Comparison of ENCODE assay signal across 14 mouse cellular contexts in the genomic region with DNA sequence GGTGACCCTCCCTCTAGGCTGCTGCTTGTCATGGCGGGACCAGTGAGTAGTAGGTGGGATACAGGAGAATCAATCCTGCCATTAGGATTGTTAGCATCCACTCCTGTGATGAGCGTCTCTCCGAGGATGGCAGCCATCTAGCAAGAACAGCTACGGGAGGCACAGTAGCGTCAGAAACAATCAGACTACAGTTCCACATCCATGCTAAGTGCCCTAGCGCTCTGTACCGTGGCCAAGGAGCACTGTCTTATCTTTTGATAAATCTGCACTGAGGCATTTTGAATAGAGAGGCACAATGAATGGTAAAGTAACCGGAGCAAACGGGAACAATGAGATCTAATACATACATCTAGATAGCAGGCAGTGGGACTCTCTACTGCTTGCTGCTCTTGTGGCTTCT. TPM values are rescaled to one million over a fixed set of nuclear protein-coding genes. Genes with fewer than 3 reads are reported as not detected.
DNase-seq lines count a peak whose midpoint lies in the region; ATAC-seq and TF ChIP-seq lines count a peak whose summit lies in the region.
"Had no signal": no experiment of that assay in that cellular context is flagged by ENCODE, and none has a peak within 500 bp of the region (broad histone marks: within the 10 kb centered on the region; RNA-seq: fewer than 3 reads in every experiment).

No protein-coding gene starts in this region.

- H3K4me2 ChIP-seq in forebrain, embryonic 16.5 days (ENCODE audit: low read length), result 0 out of 2 replicates have a peak overlapping the region, but pooled peaks have one; percentile 18
- H3K4me2 ChIP-seq in hindbrain, postnatal 0 days (ENCODE audit: low read depth, low read length), result no peak overlapping the region
- peak overlapping the region; percentile 2; the same call in 1 of the 2 replicates for H3K4me2 ChIP-seq in neural tube, embryonic 15.5 days
- H3K4me2 ChIP-seq: embryonic facial prominence, embryonic 12.5 days had no signal

- H3K27me3 ChIP-seq in megakaryocyte, embryonic 14.5 days (replicated peaks), result no peaks in the 10 kb centered on the region
- H3K27me3 ChIP-seq in forebrain, embryonic 16.5 days (replicated peaks; ENCODE audit: control insufficient read depth, insufficient read depth, low read length), result no peaks in the 10 kb centered on the region
- no peaks in the 10 kb centered on the region for H3K27me3 ChIP-seq in hindbrain, postnatal 0 days (ENCODE audit: insufficient read depth, low read length)
- no peaks in the 10 kb centered on the region for H3K27me3 ChIP-seq in neural tube, embryonic 15.5 days (replicated peaks)
- H3K27me3 ChIP-seq: embryonic facial prominence, embryonic 12.5 days; Patski had no signal

- H3K9ac ChIP-seq in forebrain, embryonic 16.5 days (replicated peaks; ENCODE audit: low read depth, low read length), result 0 out of 2 replicates have a peak overlapping the region, but pooled peaks have one; percentile 26
- no peak overlapping the region; the same call in 1 of the 2 replicates for H3K9ac ChIP-seq in hindbrain, postnatal 0 days (replicated peaks; ENCODE audit: low read length)
- H3K9ac ChIP-seq in neural tube, embryonic 15.5 days (replicated peaks), result no peak overlapping the region
- H3K9ac ChIP-seq: embryonic facial prominence, embryonic 12.5 days had no signal

- peak overlapping the region; percentile 2 for H3K4me3 ChIP-seq in megakaryocyte, embryonic 14.5 days (replicated peaks)
- no peak overlapping the region for H3K4me3 ChIP-seq in forebrain, embryonic 16.5 days (replicated peaks; ENCODE audit: low read length)
- H3K4me3 ChIP-seq in hindbrain, postnatal 0 days (ENCODE audit: low read length), result no peak overlapping the region
- H3K4me3 ChIP-seq in neural tube, embryonic 15.5 days (replicated peaks), result no peak overlapping the region
- H3K4me3 ChIP-seq: embryonic facial prominence, embryonic 12.5 days had no signal

- H3K36me3 ChIP-seq in megakaryocyte, embryonic 14.5 days (replicated peaks; ENCODE audit: low read length), result peaks cover 62% of the 10 kb centered on the region
- no peaks in the 10 kb centered on the region for H3K36me3 ChIP-seq in forebrain, embryonic 16.5 days (ENCODE audit: control insufficient read depth, insufficient read depth)
- no peaks in the 10 kb centered on the region for H3K36me3 ChIP-seq in hindbrain, postnatal 0 days (ENCODE audit: insufficient read depth, low read length)
- no peaks in the 10 kb centered on the region for H3K36me3 ChIP-seq in neural tube, embryonic 15.5 days
- H3K36me3 ChIP-seq: embryonic facial prominence, embryonic 12.5 days had no signal

- DNase-seq in hindbrain, postnatal 0 days (ENCODE audit: low spot score), result no peak
- DNase-seq in adrenal gland, adult 8-10 months, result no peak
- DNase-seq in kidney, adult 18-20 months, result no peak
- DNase-seq: gastrocnemius, postnatal 14 days; kidney, postnatal 10 days; layer of hippocampus, adult 9-11 months; right cerebral cortex, postnatal 4 days had no signal

- ATAC-seq in megakaryocyte, adult 5-6 weeks (ENCODE audit: poor library complexity, severe bottlenecking), result no peak
- peak; percentile 30 for ATAC-seq in forebrain, embryonic 16.5 days
- 0 out of 2 replicates have a peak, but pooled peaks have one; percentile 10 for ATAC-seq in hindbrain, postnatal 0 days
- no peak for ATAC-seq in neural tube, embryonic 15.5 days (ENCODE audit: low FRiP score)
- ATAC-seq: Patski had no signal

- TF ChIP-seq CTCF in hindbrain, postnatal 0 days (IDR thresholded peaks at IDR 0.05; ENCODE audit: low read depth), result no peak

- WGBS in forebrain, embryonic 16.5 days, result 39% methylated on average over 9 of the region's 9 CpGs
- 40% methylated on average over 9 of the region's 9 CpGs for WGBS in hindbrain, postnatal 0 days
- WGBS in neural tube, embryonic 15.5 days, result 35% methylated on average over 9 of the region's 9 CpGs

- H3K27ac ChIP-seq in forebrain, embryonic 16.5 days (ENCODE audit: low read length), result peak overlapping the region; percentile 46
- H3K27ac ChIP-seq in hindbrain, postnatal 0 days, result peak overlapping the region; percentile 48
- H3K27ac ChIP-seq in neural tube, embryonic 15.5 days (replicated peaks), result peak overlapping the region; percentile 48; the same call in 1 of the 2 replicates
- H3K27ac ChIP-seq: embryonic facial prominence, embryonic 12.5 days; macrophage had no signal

- no peaks in the 10 kb centered on the region for H3K9me3 ChIP-seq in megakaryocyte, embryonic 14.5 days
- H3K9me3 ChIP-seq in forebrain, embryonic 16.5 days (ENCODE audit: control insufficient read depth, low read length), result no peaks in the 10 kb centered on the region
- no peaks in the 10 kb centered on the region for H3K9me3 ChIP-seq in hindbrain, postnatal 0 days (ENCODE audit: low read length)
- no peaks in the 10 kb centered on the region for H3K9me3 ChIP-seq in neural tube, embryonic 15.5 days (replicated peaks)
- H3K9me3 ChIP-seq: embryonic facial prominence, embryonic 12.5 days had no signal

- peaks cover 98% of the 10 kb centered on the region for H3K4me1 ChIP-seq in megakaryocyte, embryonic 14.5 days
- H3K4me1 ChIP-seq in forebrain, embryonic 16.5 days (replicated peaks; ENCODE audit: control insufficient read depth, insufficient read depth, low read length), result peaks cover 15% of the 10 kb centered on the region
- H3K4me1 ChIP-seq in hindbrain, postnatal 0 days (ENCODE audit: insufficient read depth, low read length), result peaks cover 14% of the 10 kb centered on the region
- H3K4me1 ChIP-seq in neural tube, embryonic 15.5 days, result peaks cover 44% of the 10 kb centered on the region

RNA-seq across cellular contexts. Expression of gene Mical3, which starts 32.7 kb away (rescaled TPM):
- polyA plus RNA-seq in megakaryocyte, embryonic 14.5 days (2012; ENCODE audit: insufficient read depth, low replicate concordance), result 17.8 and 21.9 TPM in 2 replicates
- total RNA-seq in megakaryocyte, adult 5-6 weeks (2015), result 4.3 and 7.7 TPM in 2 replicates
- total RNA-seq in megakaryocyte, adult 5-6 weeks (2017), result 2.4 TPM in 2 replicates
- 27.1 and 35.5 TPM in 2 replicates for polyA plus RNA-seq in forebrain, embryonic 16.5 days (2015; fragmentation: Nextera tagmentation; extraction: Ambion mirVana)
- total RNA-seq in hindbrain, postnatal 0 days (2014; rRNA removed), result 60.2 and 66.9 TPM in 2 replicates
- polyA plus RNA-seq in hindbrain, postnatal 0 days (2015; fragmentation: Nextera tagmentation; extraction: Ambion mirVana), result 19.3 and 19.8 TPM in 2 replicates
- polyA plus RNA-seq in neural tube, embryonic 15.5 days (2015; fragmentation: Nextera tagmentation; extraction: Ambion mirVana), result 30.3 and 35.2 TPM in 2 replicates
- 10 to 100 TPM; 41.6 to 78.2 (median 55.4) TPM for total RNA-seq in adrenal gland, adult 8-10 months (2022)

Comparison
In these comparisons a context has a peak if more than half of its experiments do, and no peak if none do; other contexts are left out.
1. ATAC-seq: peak in forebrain, embryonic 16.5 days (single experiment) and hindbrain, postnatal 0 days (single experiment); none in megakaryocyte, adult 5-6 weeks (single experiment) and neural tube, embryonic 15.5 days (single experiment).
2. Peak in every context shown above with its lines, with median percentiles within 50 percentile points of each other: H3K27ac ChIP-seq.